Mouse (Mus musculus) hindbrain, postnatal 0 days (tissue): Measurements from ENCODE around the gene Serinc5. TPM values are rescaled to one million over a fixed set of nuclear protein-coding genes. Genes with fewer than 3 reads are reported as not detected.

ENCODE experiments used
- ATAC-seq: fragments of 200-750 bp; cut with Nextera tagmentation; 2 replicates; pipeline ENCODE4 v1.8.0; 2017; ENCODE audit warnings: mild to moderate bottlenecking, moderate TSS enrichment, moderate library complexity
- DNase-seq: peaks from one replicate; pipeline ENCODE4 v3.0.0-alpha.2; 2015; ENCODE audit warnings: low spot score
- H3K27ac ChIP-seq: fragments of 300-500 bp; sonication (generic); 2 replicates; pipeline ENCODE4 v1.5.1; 2014; ENCODE audit warnings: mild to moderate bottlenecking
- H3K27me3 ChIP-seq: fragments of 300-500 bp; sonication (generic); 2 replicates; pipeline ENCODE4 v1.6.1; 2014; ENCODE audit warnings: low read length, mixed read lengths; ENCODE audit not compliant: insufficient read depth
- H3K36me3 ChIP-seq: fragments of 300-500 bp; sonication (generic); 2 replicates; pipeline ENCODE4 v1.6.1; 2014; ENCODE audit warnings: low read length, mixed read lengths; ENCODE audit not compliant: insufficient read depth
- H3K4me1 ChIP-seq: fragments of 300-500 bp; sonication (generic); 2 replicates; pipeline ENCODE4 v1.6.1; 2014; ENCODE audit warnings: antibody characterized with exemption, low read length, mixed read lengths; ENCODE audit not compliant: insufficient read depth
- H3K4me2 ChIP-seq: fragments of 300-500 bp; sonication (generic); 2 replicates; pipeline ENCODE4 v1.6.1; 2014; ENCODE audit warnings: low read depth, mild to moderate bottlenecking, low read length, moderate library complexity, mixed read lengths
- H3K4me3 ChIP-seq: fragments of 300-500 bp; sonication (generic); 2 replicates; pipeline ENCODE4 v1.5.1; 2014; ENCODE audit warnings: low read length
- H3K9ac ChIP-seq: fragments of 300-500 bp; sonication (generic); replicated peaks from 2 replicates; pipeline ENCODE4 v1.6.1; 2014; ENCODE audit warnings: mild to moderate bottlenecking, low read length, moderate library complexity, mixed read lengths
- H3K9me3 ChIP-seq: fragments of 300-500 bp; sonication (generic); 2 replicates; pipeline ENCODE4 v1.6.1; 2016; ENCODE audit warnings: low read length, mixed read lengths
- CTCF ChIP-seq: IDR thresholded peaks from 2 replicates; pipeline ENCODE4 v1.5.1; 2016; ENCODE audit warnings: antibody characterized with exemption, control low read depth, low read depth
- WGBS: fragments of 180-500 bp; shearing (Covaris S2); extraction: QIAGEN DNeasy Blood & Tissue Kit; methylation state at CpG from one replicate; pipeline ENCODE4 v1.1.7; 2014; 5-methylcytosine and 5-hydroxymethylcytosine counted together
- polyA plus RNA-seq: library from polyadenylated mRNA; unstranded; fragments of >200 nt; fragmentation: Nextera tagmentation; extraction: Ambion mirVana; gene quantifications from 2 replicates; pipeline ENCODE4 v1.2.1, GENCODE M21; 2015
- total RNA-seq: library from RNA; depleted of rRNA; stranded (reverse); fragments of >200 nt; gene quantifications from 2 replicates; pipeline ENCODE4 v1.2.3, GENCODE M21; 2014

The Serinc5 gene
- total and polyA plus RNA-seq, 2 experiments from 2014 or later, result 14.8 to 52.5 TPM

DNA sequence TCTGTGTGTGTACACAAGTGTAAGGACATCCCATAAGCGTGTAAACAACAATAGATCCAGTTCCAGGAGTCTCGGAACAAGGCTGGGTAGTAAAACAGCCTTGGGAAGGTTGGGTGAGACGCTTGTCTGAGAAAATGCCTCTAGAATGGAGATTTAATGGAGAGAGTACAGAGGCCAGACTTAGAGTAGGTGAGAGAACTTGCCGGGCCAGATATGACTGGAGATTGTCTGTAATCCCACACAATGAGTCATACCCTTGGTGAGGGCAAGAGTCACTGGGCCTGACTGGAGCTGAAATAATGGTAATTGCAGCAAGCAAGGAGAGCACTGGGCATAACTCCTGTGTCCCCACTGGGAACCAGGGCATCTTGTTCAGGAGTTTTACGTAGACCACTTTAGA lies 2.2 kb downstream of the Serinc5 start:
- Histone ChIP-seq H3K4me3 (peak overlapping the region; percentile 83; the same call in 1 of the 2 replicates), H3K27me3 (no peaks in the 10 kb centered on the region), H3K9me3 (no peaks in the 10 kb centered on the region), H3K9ac (no peak overlapping the region), H3K4me1 (peaks cover 9% of the 10 kb centered on the region; the same call in 1 of the 2 replicates), H3K36me3 (no peaks in the 10 kb centered on the region), H3K4me2 (peak overlapping the region; percentile 61), H3K27ac (no peak overlapping the region)
- ATAC-seq, result no peak
- no peak for TF ChIP-seq CTCF
- WGBS, result 79% methylated on average over 5 of the region's 5 CpGs
- no peak for DNase-seq

DNA sequence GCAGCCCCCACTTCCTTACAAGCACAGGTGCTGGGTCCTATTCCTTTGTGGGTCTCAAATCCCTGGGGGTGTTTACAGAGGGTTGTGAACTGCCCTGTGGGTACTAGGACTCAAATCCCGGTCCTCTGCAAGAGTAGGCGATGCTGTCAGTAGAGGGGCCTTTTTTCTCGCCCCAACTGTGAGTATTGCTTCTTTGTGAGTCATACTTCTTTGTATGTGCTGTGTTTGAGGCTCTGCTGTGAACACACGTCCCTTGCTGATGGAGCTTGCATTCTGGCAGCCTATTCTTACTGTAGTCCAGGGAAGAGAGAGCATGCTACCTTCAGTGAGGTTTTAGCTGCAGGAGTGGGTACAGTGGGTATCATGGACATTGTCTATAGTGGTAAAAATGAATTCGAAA lies 4.3 kb downstream of the Serinc5 start:
- Histone ChIP-seq H3K36me3 (no peaks in the 10 kb centered on the region), H3K9me3 (no peaks in the 10 kb centered on the region), H3K9ac (no peak overlapping the region), H3K4me1 (peaks cover 9% of the 10 kb centered on the region; the same call in 1 of the 2 replicates), H3K4me3 (no peak overlapping the region), H3K27me3 (no peaks in the 10 kb centered on the region), H3K27ac (no peak overlapping the region), H3K4me2 (no peak overlapping the region)
- no peak for TF ChIP-seq CTCF
- no peak for DNase-seq
- ATAC-seq, result no peak
- 87% methylated on average over 5 of the region's 5 CpGs for WGBS

DNA sequence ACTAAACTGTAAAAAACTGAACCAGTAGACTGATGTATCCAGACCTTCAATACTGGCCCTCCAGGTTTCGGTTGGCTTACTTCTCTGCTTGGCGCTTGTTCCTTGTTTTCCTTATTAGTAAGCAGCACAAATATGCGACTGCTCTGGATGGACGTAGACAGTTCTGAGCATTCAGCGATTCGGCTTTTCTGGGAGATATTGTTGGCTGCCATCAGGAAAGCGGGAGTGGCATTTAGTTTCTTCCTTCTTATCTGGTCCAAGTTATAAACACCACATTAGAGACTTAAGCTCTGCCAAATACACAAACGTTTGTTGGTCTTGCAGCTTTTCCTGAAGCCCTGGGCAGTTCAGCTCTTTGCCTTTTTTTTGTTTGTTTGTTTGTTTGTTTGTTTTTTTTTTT lies 5.6 kb downstream of the Serinc5 start:
- 90% methylated on average over 8 of the region's 8 CpGs for WGBS

DNA sequence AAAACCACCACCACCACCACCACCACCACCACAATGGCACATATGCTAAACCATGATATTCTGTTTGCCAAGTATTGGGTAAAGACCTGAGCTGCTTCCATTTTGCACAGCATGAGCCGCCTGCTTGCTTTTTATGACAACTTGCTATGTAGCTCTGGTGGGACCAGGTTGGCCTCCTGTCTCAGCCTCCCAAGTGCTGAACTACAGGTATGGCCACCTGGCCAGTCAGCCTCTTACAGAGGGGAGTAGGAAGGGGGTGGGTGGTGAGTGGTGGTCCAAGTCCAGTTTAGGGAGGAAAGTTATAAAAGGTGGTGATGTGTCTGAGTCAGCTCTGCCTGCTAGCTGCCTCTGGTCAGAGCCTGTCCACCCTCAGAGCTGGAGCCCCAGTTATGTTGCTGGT lies 15.3 kb downstream of the Serinc5 start:
- Histone ChIP-seq H3K4me3 (no peak overlapping the region), H3K9me3 (no peaks in the 10 kb centered on the region), H3K4me1 (no peaks in the 10 kb centered on the region), H3K4me2 (no peak overlapping the region), H3K27me3 (no peaks in the 10 kb centered on the region), H3K9ac (no peak overlapping the region), H3K27ac (no peak overlapping the region), H3K36me3 (no peaks in the 10 kb centered on the region)
- TF ChIP-seq CTCF, result no peak
- no peak for DNase-seq
- 100% methylated on average over 1 of the region's 1 CpGs for whole genome bisulfite sequencing
- no peak for ATAC-seq

More for the DNA sequence above, 5.6 kb downstream of the Serinc5 start:
- H3K36me3 ChIP-seq, result no peaks in the 10 kb centered on the region
- no peak overlapping the region for H3K4me2 ChIP-seq
- no peak for TF ChIP-seq CTCF
- no peak for DNase-seq
- H3K9me3 ChIP-seq, result no peaks in the 10 kb centered on the region
- no peak overlapping the region for H3K9ac ChIP-seq
- no peak overlapping the region for H3K27ac ChIP-seq
- H3K27me3 ChIP-seq, result no peaks in the 10 kb centered on the region
- no peak for ATAC-seq
- H3K4me1 ChIP-seq, result peaks cover 9% of the 10 kb centered on the region; the same call in 1 of the 2 replicates
- no peak overlapping the region for H3K4me3 ChIP-seq

DNA sequence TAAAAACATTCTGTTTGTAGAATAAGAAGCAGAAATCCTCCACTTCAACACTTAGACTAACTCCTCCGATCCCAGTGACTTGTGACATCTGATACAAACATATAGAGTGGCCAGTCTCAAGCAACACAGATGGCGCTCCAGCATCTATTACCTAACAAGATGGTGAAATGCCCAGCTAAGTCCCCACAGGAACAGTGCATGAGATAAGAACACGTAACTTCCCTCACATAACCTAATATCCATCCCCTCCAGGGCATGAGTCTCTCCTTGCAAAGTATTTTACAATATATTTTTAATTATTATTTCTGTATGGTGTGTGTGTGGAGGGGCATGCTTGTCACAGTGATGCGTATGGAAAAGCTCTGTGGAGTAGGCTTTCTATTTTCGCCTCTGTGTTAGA lies 15.8 kb downstream of the Serinc5 start:
- H3K27me3 ChIP-seq, result no peaks in the 10 kb centered on the region
- ATAC-seq, result no peak
- no peak for DNase-seq
- no peak overlapping the region for H3K4me2 ChIP-seq
- H3K9me3 ChIP-seq, result no peaks in the 10 kb centered on the region
- H3K27ac ChIP-seq, result no peak overlapping the region
- TF ChIP-seq CTCF, result no peak
- H3K4me3 ChIP-seq, result no peak overlapping the region
- WGBS, result 95% methylated on average over 5 of the region's 5 CpGs
- H3K9ac ChIP-seq, result no peak overlapping the region
- no peaks in the 10 kb centered on the region for H3K4me1 ChIP-seq
- H3K36me3 ChIP-seq, result no peaks in the 10 kb centered on the region

DNA sequence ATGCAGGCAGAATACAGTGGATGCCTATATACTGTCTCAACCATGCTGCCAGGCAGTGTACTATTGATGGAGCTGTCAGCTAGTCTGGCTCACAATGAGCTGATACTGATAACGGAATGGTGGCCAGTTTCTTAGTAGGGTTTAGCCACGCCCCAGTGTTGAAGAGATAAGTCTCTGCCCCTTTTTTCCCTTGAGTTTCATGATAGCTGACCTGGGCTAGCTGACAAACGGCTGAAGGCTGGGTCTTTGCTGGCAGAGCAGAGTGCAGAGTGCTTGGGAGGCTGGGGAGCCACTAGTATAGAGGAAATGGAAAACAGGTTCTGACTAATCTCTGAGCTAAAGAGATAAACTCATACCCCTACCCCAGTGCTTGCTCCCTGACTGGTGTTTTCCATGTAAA lies 18.6 kb downstream of the Serinc5 start:
- H3K4me2 ChIP-seq, result no peak overlapping the region
- H3K27me3 ChIP-seq, result no peaks in the 10 kb centered on the region
- TF ChIP-seq CTCF, result no peak
- no peak overlapping the region for H3K27ac ChIP-seq
- no peaks in the 10 kb centered on the region for H3K4me1 ChIP-seq
- no peaks in the 10 kb centered on the region for H3K9me3 ChIP-seq
- H3K9ac ChIP-seq, result no peak overlapping the region
- no peak for DNase-seq
- no peak overlapping the region for H3K4me3 ChIP-seq
- ATAC-seq, result no peak
- H3K36me3 ChIP-seq, result no peaks in the 10 kb centered on the region
- WGBS, result 91% methylated on average over 3 of the region's 3 CpGs

DNA sequence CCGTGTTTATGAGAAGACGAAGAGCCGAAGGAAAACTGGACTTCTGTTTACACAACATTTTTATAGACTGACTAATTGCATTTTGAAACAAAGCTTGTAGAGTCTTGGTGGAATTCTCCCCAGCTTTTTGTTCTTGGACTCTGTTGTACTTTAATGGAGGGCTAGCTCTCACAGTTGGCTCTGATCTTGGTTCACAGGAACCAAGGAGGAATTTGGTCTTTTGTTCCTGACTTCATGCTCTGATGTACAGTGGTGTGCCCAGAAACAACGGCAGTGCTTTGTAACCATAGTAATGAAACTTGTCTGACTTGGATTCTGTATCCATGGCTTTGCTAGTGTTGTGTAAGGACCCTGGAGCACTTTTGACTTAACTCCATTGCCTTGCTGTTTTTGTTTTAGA lies 20.6 kb downstream of the Serinc5 start:
- 0 out of 2 replicates have a peak overlapping the region, but pooled peaks have one; percentile 32 for H3K27ac ChIP-seq

More for the DNA sequence above, 20.6 kb downstream of the Serinc5 start:
- no peaks in the 10 kb centered on the region for H3K36me3 ChIP-seq
- DNase-seq (peak; percentile 30), ATAC-seq (peak; percentile 79)
- 46% methylated on average over 4 of the region's 4 CpGs for WGBS
- no peaks in the 10 kb centered on the region for H3K4me1 ChIP-seq
- H3K27me3 ChIP-seq, result no peaks in the 10 kb centered on the region
- H3K4me3 ChIP-seq, result no peak overlapping the region
- H3K4me2 ChIP-seq, result no peak overlapping the region
- H3K9me3 ChIP-seq, result no peaks in the 10 kb centered on the region
- no peak overlapping the region for H3K9ac ChIP-seq
- no peak for TF ChIP-seq CTCF
